In the genomic region with DNA sequence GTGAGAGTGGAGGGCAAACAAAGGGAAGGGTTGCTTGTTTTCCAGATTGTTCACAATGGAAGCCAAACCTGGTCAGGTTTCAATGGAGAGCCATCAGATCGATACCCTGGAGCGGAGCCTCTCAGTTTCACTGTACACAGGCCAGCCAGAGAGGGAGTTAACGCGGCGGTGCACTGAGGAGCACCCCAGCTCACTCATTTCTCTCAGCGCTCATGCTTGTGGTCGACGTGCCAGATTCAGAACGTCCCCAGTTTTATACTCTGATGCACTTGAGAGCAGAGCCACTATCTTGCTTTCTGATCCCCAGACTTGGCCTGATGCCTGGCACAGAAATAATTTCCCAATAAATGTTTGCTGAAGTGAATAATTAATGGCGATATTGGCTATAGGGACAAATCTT, we compare ENCODE assay signal across 20 mouse cellular contexts. TPM values are rescaled to one million over a fixed set of nuclear protein-coding genes. Genes with fewer than 3 reads are reported as not detected.
"Had no signal": no experiment of that assay in that cellular context is flagged by ENCODE, and none has a peak within 500 bp of the region (broad histone marks: within the 10 kb centered on the region; RNA-seq: fewer than 3 reads in every experiment).

No protein-coding gene starts in this region.

- ATAC-seq: intestine, postnatal 0 days; liver, postnatal 0 days had no signal

- H3K4me3 ChIP-seq: limb, embryonic 10.5 days; limb, embryonic 13.5 days; lung, embryonic 15.5 days; stomach, embryonic 15.5 days had no signal

- H3K4me2 ChIP-seq: limb, embryonic 13.5 days; lung, embryonic 15.5 days; midbrain, embryonic 11.5 days; stomach, embryonic 15.5 days had no signal

- H3K4me1 ChIP-seq: limb, embryonic 10.5 days; limb, embryonic 13.5 days; lung, embryonic 15.5 days; stomach, embryonic 15.5 days had no signal

- H3K27me3 ChIP-seq: limb, embryonic 13.5 days; lung, embryonic 15.5 days; stomach, embryonic 15.5 days had no signal

- H3K9me3 ChIP-seq: limb, embryonic 10.5 days; limb, embryonic 13.5 days; lung, embryonic 15.5 days; stomach, embryonic 15.5 days had no signal

- DNase-seq: kidney, adult 2 months; kidney, postnatal 36 days; liver; liver, postnatal 0 days; lung, postnatal 10 days; lung, postnatal 4 days; midbrain, embryonic 14.5 days; retina, postnatal 1 day; right cerebral cortex, postnatal 25 days; spleen, adult 18-20 months; thymus, postnatal 25 days had no signal

- H3K36me3 ChIP-seq: limb, embryonic 10.5 days; limb, embryonic 13.5 days; lung, embryonic 15.5 days; stomach, embryonic 15.5 days had no signal

- H3K27ac ChIP-seq: kidney, postnatal 0 days; limb, embryonic 10.5 days; limb, embryonic 13.5 days; liver, embryonic 14.5 days; lung, embryonic 15.5 days; stomach, embryonic 15.5 days had no signal

- H3K9ac ChIP-seq: limb, embryonic 13.5 days; liver, embryonic 14.5 days; liver, postnatal 0 days; lung, embryonic 15.5 days; stomach, embryonic 15.5 days had no signal

RNA-seq across cellular contexts. Expression of gene Sln, which starts 56.8 kb away (rescaled TPM):
- polyA plus RNA-seq: intestine, embryonic 14.5 days; kidney, postnatal 0 days; midbrain, embryonic 11.5 days; midbrain, embryonic 14.5 days had no signal
